8 mouse cellular contexts compared by ENCODE assay signal in genomic region chr11:97575075-97575474, GRCm38 (mm10). TPM values are rescaled to one million over a fixed set of nuclear protein-coding genes. Genes with fewer than 3 reads are reported as not detected.
DNase-seq lines count a peak whose midpoint lies in the region; ATAC-seq and TF ChIP-seq lines count a peak whose summit lies in the region.
"Had no signal": no experiment of that assay in that cellular context is flagged by ENCODE, and none has a peak within 500 bp of the region (broad histone marks: within the 10 kb centered on the region; RNA-seq: fewer than 3 reads in every experiment).

No protein-coding gene starts in this region.

- no peak for TF ChIP-seq EP300 in MEL (IDR thresholded peaks at IDR 0.05; ENCODE audit: low read depth in 1 of 2, low read length in 2 of 2)

- no peaks in the 10 kb centered on the region for H3K36me3 ChIP-seq in MEL (ENCODE audit: control insufficient read depth in 1 of 2, insufficient read depth in 2 of 2, low read length in 2 of 2)
- no peaks in the 10 kb centered on the region for H3K36me3 ChIP-seq in forebrain, embryonic 11.5 days (ENCODE audit: control insufficient read depth, insufficient read depth, low read length)
- H3K36me3 ChIP-seq in limb, embryonic 12.5 days: no peaks in the 10 kb centered on the region
- H3K36me3 ChIP-seq in midbrain, embryonic 15.5 days (replicated peaks): no peaks in the 10 kb centered on the region

- no peaks in the 10 kb centered on the region for H3K4me1 ChIP-seq in MEL (ENCODE audit: control insufficient read depth in 1 of 2, insufficient read depth in 2 of 2, low read length in 2 of 2)
- peaks cover 40% of the 10 kb centered on the region for H3K4me1 ChIP-seq in forebrain, embryonic 11.5 days (replicated peaks; ENCODE audit: control insufficient read depth, insufficient read depth, low read length)
- peaks cover 53% of the 10 kb centered on the region for H3K4me1 ChIP-seq in limb, embryonic 12.5 days (replicated peaks)
- peaks cover 66% of the 10 kb centered on the region for H3K4me1 ChIP-seq in midbrain, embryonic 15.5 days

- peak overlapping the region; percentile 49 for H3K9ac ChIP-seq in MEL (ENCODE audit: control insufficient read depth, low read depth, low read length, poor library complexity, severe bottlenecking)
- H3K9ac ChIP-seq in forebrain, embryonic 11.5 days (ENCODE audit: low read length): peak overlapping the region; percentile 87
- H3K9ac ChIP-seq in limb, embryonic 12.5 days (replicated peaks): peak overlapping the region; percentile 67
- peak overlapping the region; percentile 96 for H3K9ac ChIP-seq in midbrain, embryonic 15.5 days

- TF ChIP-seq POLR2A in MEL (IDR thresholded peaks at IDR 0.05; ENCODE audit: control insufficient read depth in 1 of 2, insufficient read depth in 1 of 2, low read depth in 1 of 2, low read length in 2 of 2, poor library complexity in 1 of 2): no peak

- TF ChIP-seq CTCF in MEL (IDR thresholded peaks at IDR 0.05 in 2 of 3, conservative IDR thresholded peaks at IDR 0.05 in 1 of 3; ENCODE audit: control insufficient read depth in 1 of 3, insufficient read depth in 1 of 3, low read depth in 2 of 3, low read length in 3 of 3, poor library complexity in 1 of 3, severe bottlenecking in 1 of 3): no peak; a peak in 1 of 6 replicates

- no peak overlapping the region for H3K27ac ChIP-seq in MEL (ENCODE audit: control insufficient read depth, low read depth, low read length)
- peak overlapping the region; percentile 96 for H3K27ac ChIP-seq in forebrain, embryonic 11.5 days (ENCODE audit: low read depth, low read length)
- H3K27ac ChIP-seq in limb, embryonic 12.5 days: no peak overlapping the region; the same call in 1 of the 2 replicates
- peak overlapping the region; percentile 96 for H3K27ac ChIP-seq in midbrain, embryonic 15.5 days

- TF ChIP-seq RAD21 in MEL (IDR thresholded peaks at IDR 0.05; ENCODE audit: low read depth, low read length): no peak

- no peaks in the 10 kb centered on the region for H3K9me3 ChIP-seq in MEL (replicated peaks; ENCODE audit: insufficient read depth, low read length)
- H3K9me3 ChIP-seq in forebrain, embryonic 11.5 days (ENCODE audit: control insufficient read depth, low read length): no peaks in the 10 kb centered on the region
- no peaks in the 10 kb centered on the region for H3K9me3 ChIP-seq in limb, embryonic 12.5 days
- no peaks in the 10 kb centered on the region for H3K9me3 ChIP-seq in midbrain, embryonic 15.5 days

- peak overlapping the region; percentile 80 for H3K4me2 ChIP-seq in forebrain, embryonic 11.5 days (ENCODE audit: low read depth, low read length, severe bottlenecking)
- peak overlapping the region; percentile 97 for H3K4me2 ChIP-seq in limb, embryonic 12.5 days
- peak overlapping the region; percentile 85 for H3K4me2 ChIP-seq in midbrain, embryonic 15.5 days

- H3K27me3 ChIP-seq in MEL (ENCODE audit: control insufficient read depth in 1 of 2, insufficient read depth in 2 of 2, low read length in 2 of 2): peaks cover 2 to 12% of the 10 kb centered on the region in 2 experiments; a peak in 3 of 4 replicates
- peaks cover 9% of the 10 kb centered on the region for H3K27me3 ChIP-seq in forebrain, embryonic 11.5 days (ENCODE audit: control insufficient read depth, insufficient read depth, low read length)
- H3K27me3 ChIP-seq in limb, embryonic 12.5 days: peaks cover 97% of the 10 kb centered on the region
- H3K27me3 ChIP-seq in midbrain, embryonic 15.5 days (replicated peaks): no peaks in the 10 kb centered on the region

- WGBS in forebrain, embryonic 11.5 days: 2% methylated on average over 28 of the region's 62 CpGs
- WGBS in limb, embryonic 12.5 days: 1% methylated on average over 45 of the region's 62 CpGs
- WGBS in midbrain, embryonic 15.5 days: under 1% methylated on average over 37 of the region's 62 CpGs

- H3K4me3 ChIP-seq in MEL (ENCODE audit: control insufficient read depth in 1 of 2, insufficient read depth in 1 of 2, low read depth in 2 of 2, low read length in 2 of 2): peak overlapping the region; percentile 55 to 84
- H3K4me3 ChIP-seq in forebrain, embryonic 11.5 days (ENCODE audit: low read depth, low read length): peak overlapping the region; percentile 76
- peak overlapping the region; percentile 73 for H3K4me3 ChIP-seq in limb, embryonic 12.5 days (replicated peaks)
- H3K4me3 ChIP-seq in midbrain, embryonic 15.5 days: peak overlapping the region; percentile 77

- ATAC-seq in forebrain, embryonic 11.5 days (replicated peaks; ENCODE audit: low FRiP score): peak; percentile 58
- 0 out of 2 replicates have a peak, but pooled peaks have one; percentile 18 for ATAC-seq in limb, embryonic 12.5 days (ENCODE audit: insufficient number of reproducible peaks, insufficient read depth, low FRiP score, low TSS enrichment, low read depth)
- ATAC-seq in midbrain, embryonic 15.5 days (replicated peaks): peak; percentile 34

- no peaks in the 10 kb centered on the region; the same call in 1 of the 2 replicates for H3K79me2 ChIP-seq in MEL (ENCODE audit: control insufficient read depth, insufficient read depth, low read length, poor library complexity)

- DNase-seq in MEL (ENCODE audit: low read depth, low spot score): peak; percentile 47
- peak; percentile 95 for DNase-seq in brain, adult 2 months (ENCODE audit: low read depth, low spot score)
- peak; percentile 94 for DNase-seq in forebrain, embryonic 11.5 days (ENCODE audit: low spot score)
- peak; percentile 54 for DNase-seq in kidney, adult 11 months
- DNase-seq in testis, postnatal 10 days (ENCODE audit: low spot score): peak; percentile 78

TF ChIP-seq in MEL, 35 proteins besides CTCF, POLR2A, EP300 and RAD21:
- TF ChIP-seq NRF1 (IDR thresholded peaks at IDR 0.05; ENCODE audit: insufficient read depth, low read depth, low read length, poor library complexity, severe bottlenecking) (0 out of 2 replicates have a peak, but pooled peaks have one; percentile 16), POLR2AphosphoS2 (IDR thresholded peaks at IDR 0.05; ENCODE audit: low read length) (no peak)

RNA-seq across cellular contexts. Expression of gene Srcin1, which starts 0.9 kb away (rescaled TPM):
- 0.03 and 0.04 TPM in 2 replicates for total RNA-seq in MEL (2012; rRNA removed)
- under 1 TPM in 1 of 2 experiments, not detected in 1; 0.10 TPM for polyA plus RNA-seq in MEL (2012; ENCODE audit: insufficient read depth in 1 of 2, insufficient read length in 2 of 2, low read depth in 1 of 2, low replicate concordance in 2 of 2, missing spikeins in 1 of 2)
- 3.2 and 3.7 TPM in 2 replicates for polyA plus RNA-seq in forebrain, embryonic 11.5 days (2014; fragmentation: Nextera tagmentation; extraction: Ambion mirVana)
- polyA plus RNA-seq in limb, embryonic 12.5 days (2016; fragmentation: Nextera tagmentation; extraction: Ambion mirVana): 0.27 and 0.79 TPM in 2 replicates
- polyA plus RNA-seq in midbrain, embryonic 15.5 days (2015; fragmentation: Nextera tagmentation; extraction: Ambion mirVana): 13.2 and 13.9 TPM in 2 replicates
- total RNA-seq: hematopoietic stem cell, adult 5-6 weeks had no signal

RNA-seq across cellular contexts. Expression of gene Epop, which starts 54.4 kb away (rescaled TPM):
- total RNA-seq in MEL (2012; rRNA removed): not detected in 2 replicates
- not detected for polyA plus RNA-seq in MEL (2012; ENCODE audit: insufficient read depth in 1 of 2, insufficient read length in 2 of 2, low read depth in 1 of 2, low replicate concordance in 2 of 2, missing spikeins in 1 of 2)
- 13.8 and 15.8 TPM in 2 replicates for polyA plus RNA-seq in forebrain, embryonic 11.5 days (2014; fragmentation: Nextera tagmentation; extraction: Ambion mirVana)
- polyA plus RNA-seq in limb, embryonic 12.5 days (2016; fragmentation: Nextera tagmentation; extraction: Ambion mirVana): 16.4 and 16.9 TPM in 2 replicates
- 1.9 and 2.5 TPM in 2 replicates for polyA plus RNA-seq in midbrain, embryonic 15.5 days (2015; fragmentation: Nextera tagmentation; extraction: Ambion mirVana)

Comparison
In these comparisons a context has a peak if more than half of its experiments do, and no peak if none do; other contexts are left out.
1. H3K27ac ChIP-seq: peak in forebrain, embryonic 11.5 days (single experiment) and midbrain, embryonic 15.5 days (single experiment); none in MEL (single experiment) and limb, embryonic 12.5 days (single experiment).
2. Peak in every context shown above with its lines, with median percentiles within 50 percentile points of each other: DNase-seq, H3K4me3 ChIP-seq, H3K9ac ChIP-seq, ATAC-seq and H3K4me2 ChIP-seq.